11 mouse cellular contexts compared by ENCODE assay signal in the genomic region with DNA sequence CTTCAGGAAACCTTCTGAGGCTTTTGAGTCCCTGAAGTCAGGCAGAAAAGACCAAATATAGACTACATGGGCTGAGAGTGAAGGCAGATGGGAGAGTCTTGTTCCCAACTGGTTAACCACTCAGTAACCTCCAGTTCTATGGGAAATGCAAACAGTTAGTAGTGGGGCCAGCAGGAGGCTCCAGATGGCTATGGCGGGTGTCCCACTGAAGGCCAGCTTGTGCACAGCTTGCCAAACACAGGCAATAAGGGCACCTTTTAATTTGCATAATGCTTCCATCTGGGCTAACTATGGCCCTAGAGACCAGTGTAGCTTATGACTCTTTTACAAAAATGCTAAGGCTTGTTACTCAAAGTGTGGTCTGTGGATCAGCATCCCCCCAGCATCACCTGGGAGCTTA.
DNase-seq lines count a peak whose midpoint lies in the region; ATAC-seq and TF ChIP-seq lines count a peak whose summit lies in the region.
"Had no signal": no experiment of that assay in that cellular context is flagged by ENCODE, and none has a peak within 500 bp of the region (broad histone marks: within the 10 kb centered on the region; RNA-seq: fewer than 3 reads in every experiment).

No protein-coding gene starts in this region.

- H3K9me3 ChIP-seq in hindbrain, embryonic 13.5 days, result no peaks in the 10 kb centered on the region
- H3K9me3 ChIP-seq in hindbrain, embryonic 11.5 days (ENCODE audit: control insufficient read depth, low read length), result no peaks in the 10 kb centered on the region
- H3K9me3 ChIP-seq in hindbrain, embryonic 16.5 days (ENCODE audit: control insufficient read depth, low read length), result no peaks in the 10 kb centered on the region
- H3K9me3 ChIP-seq in stomach, postnatal 0 days (ENCODE audit: control insufficient read depth, low read length), result no peaks in the 10 kb centered on the region

- H3K4me2 ChIP-seq in hindbrain, embryonic 13.5 days, result no peak overlapping the region
- H3K4me2 ChIP-seq in hindbrain, embryonic 11.5 days (replicated peaks; ENCODE audit: low read depth, low read length), result no peak overlapping the region
- no peak overlapping the region for H3K4me2 ChIP-seq in hindbrain, embryonic 16.5 days (ENCODE audit: low read length)
- H3K4me2 ChIP-seq in stomach, postnatal 0 days (replicated peaks; ENCODE audit: low read depth), result no peak overlapping the region

- peak; percentile 25 for TF ChIP-seq CTCF in stomach, postnatal 0 days (IDR thresholded peaks at IDR 0.05; ENCODE audit: low read depth)

- 54% methylated on average over 1 of the region's 1 CpGs for WGBS in hindbrain, embryonic 13.5 days
- WGBS in hindbrain, embryonic 11.5 days, result 65% methylated on average over 1 of the region's 1 CpGs
- WGBS in hindbrain, embryonic 16.5 days, result 47% methylated on average over 1 of the region's 1 CpGs
- 77% methylated on average over 1 of the region's 1 CpGs for WGBS in stomach, postnatal 0 days

- H3K27ac ChIP-seq in hindbrain, embryonic 13.5 days, result no peak overlapping the region
- H3K27ac ChIP-seq in hindbrain, embryonic 11.5 days (ENCODE audit: low read depth, low read length), result no peak overlapping the region
- no peak overlapping the region for H3K27ac ChIP-seq in hindbrain, embryonic 16.5 days (ENCODE audit: low read depth, low read length)
- no peak overlapping the region for H3K27ac ChIP-seq in stomach, postnatal 0 days (replicated peaks)

- intact Hi-C loops in gastrocnemius, postnatal 14 days (cut with DNase I; ENCODE audit: low total_unique reads), result no loop called here

- 0 out of 2 replicates have a peak, but pooled peaks cover 4% of the 10 kb centered on the region for H3K27me3 ChIP-seq in hindbrain, embryonic 13.5 days
- H3K27me3 ChIP-seq in hindbrain, embryonic 11.5 days (ENCODE audit: control insufficient read depth, insufficient read depth, low read length), result no peaks in the 10 kb centered on the region
- no peaks in the 10 kb centered on the region for H3K27me3 ChIP-seq in hindbrain, embryonic 16.5 days (replicated peaks; ENCODE audit: control insufficient read depth, insufficient read depth, low read length)
- H3K27me3 ChIP-seq in stomach, postnatal 0 days (ENCODE audit: control insufficient read depth, insufficient read depth, low read length), result no peaks in the 10 kb centered on the region

- ATAC-seq in hindbrain, embryonic 13.5 days (ENCODE audit: low FRiP score), result peak; percentile 38
- no peak for ATAC-seq in hindbrain, embryonic 11.5 days (ENCODE audit: low FRiP score)
- ATAC-seq in hindbrain, embryonic 16.5 days, result peak; percentile 65; the same call in 1 of the 2 replicates
- ATAC-seq in stomach, postnatal 0 days (ENCODE audit: low FRiP score, low TSS enrichment), result no peak
- ATAC-seq: activated CD4-positive, CD25-positive, alpha-beta regulatory T cell, adult 4 months had no signal

- TF ChIP-seq EP300 in stomach, postnatal 0 days (optimal IDR thresholded peaks at IDR 0.05), result no peak

- no peak for DNase-seq in hindbrain, embryonic 11.5 days (ENCODE audit: low spot score)
- peak; percentile 38 for DNase-seq in right cerebral cortex, postnatal 25 days
- DNase-seq in right cerebral cortex, adult 2 months (ENCODE audit: low spot score in 2 of 2), result no peak
- DNase-seq in stomach, postnatal 0 days (ENCODE audit: low spot score), result no peak
- DNase-seq in adrenal gland, adult (ENCODE audit: inconsistent age in 2 of 2, low spot score in 1 of 2), result no peak
- no peak for DNase-seq in gastrocnemius, postnatal 14 days
- DNase-seq: kidney, postnatal 4 days; thymus, adult 2 months had no signal

- no peak overlapping the region for H3K4me3 ChIP-seq in hindbrain, embryonic 13.5 days
- H3K4me3 ChIP-seq in hindbrain, embryonic 11.5 days (ENCODE audit: low read depth, low read length), result no peak overlapping the region
- no peak overlapping the region for H3K4me3 ChIP-seq in hindbrain, embryonic 16.5 days (ENCODE audit: low read length)
- no peak overlapping the region for H3K4me3 ChIP-seq in stomach, postnatal 0 days (ENCODE audit: low read depth, low read length)

- H3K9ac ChIP-seq in hindbrain, embryonic 13.5 days, result no peak overlapping the region
- no peak overlapping the region for H3K9ac ChIP-seq in hindbrain, embryonic 11.5 days (ENCODE audit: low read depth, low read length)
- H3K9ac ChIP-seq in hindbrain, embryonic 16.5 days (ENCODE audit: low read depth, low read length), result no peak overlapping the region
- H3K9ac ChIP-seq in stomach, postnatal 0 days (ENCODE audit: low read length), result no peak overlapping the region

- peaks cover 12% of the 10 kb centered on the region; the same call in 1 of the 2 replicates for H3K4me1 ChIP-seq in hindbrain, embryonic 13.5 days (replicated peaks)
- H3K4me1 ChIP-seq in hindbrain, embryonic 11.5 days (replicated peaks; ENCODE audit: control insufficient read depth, insufficient read depth, low read length), result no peaks in the 10 kb centered on the region
- H3K4me1 ChIP-seq in hindbrain, embryonic 16.5 days (ENCODE audit: control insufficient read depth, insufficient read depth, low read depth, low read length), result no peaks in the 10 kb centered on the region; the same call in 1 of the 2 replicates
- peaks cover 4% of the 10 kb centered on the region; the same call in 1 of the 2 replicates for H3K4me1 ChIP-seq in stomach, postnatal 0 days (replicated peaks; ENCODE audit: control insufficient read depth, insufficient read depth)

- H3K36me3 ChIP-seq in hindbrain, embryonic 13.5 days, result no peaks in the 10 kb centered on the region
- H3K36me3 ChIP-seq in hindbrain, embryonic 11.5 days (ENCODE audit: control insufficient read depth, insufficient read depth, low read length), result no peaks in the 10 kb centered on the region
- no peaks in the 10 kb centered on the region for H3K36me3 ChIP-seq in hindbrain, embryonic 16.5 days (ENCODE audit: control insufficient read depth, insufficient read depth, low read length)
- H3K36me3 ChIP-seq in stomach, postnatal 0 days (ENCODE audit: control insufficient read depth, insufficient read depth, low read length), result no peaks in the 10 kb centered on the region

Comparison
In these comparisons a context has a peak if more than half of its experiments do, and no peak if none do; other contexts are left out.
1. ATAC-seq: peak in hindbrain, embryonic 13.5 days (single experiment) and hindbrain, embryonic 16.5 days (single experiment); none in hindbrain, embryonic 11.5 days (single experiment) and stomach, postnatal 0 days (single experiment).